Mouse (Mus musculus): ENCODE data around the gene Stat6. TPM values are rescaled to one million over a fixed set of nuclear protein-coding genes. Genes with fewer than 3 reads are reported as not detected.
A peak's percentile ranks its signal among the peaks of the same experiment; 100 is the strongest.

Gene Stat6
- 5.9 and 6.0 TPM in 2 replicates for polyA plus RNA-seq (2015; fragmentation: Nextera tagmentation; extraction: Ambion mirVana)

DNA sequence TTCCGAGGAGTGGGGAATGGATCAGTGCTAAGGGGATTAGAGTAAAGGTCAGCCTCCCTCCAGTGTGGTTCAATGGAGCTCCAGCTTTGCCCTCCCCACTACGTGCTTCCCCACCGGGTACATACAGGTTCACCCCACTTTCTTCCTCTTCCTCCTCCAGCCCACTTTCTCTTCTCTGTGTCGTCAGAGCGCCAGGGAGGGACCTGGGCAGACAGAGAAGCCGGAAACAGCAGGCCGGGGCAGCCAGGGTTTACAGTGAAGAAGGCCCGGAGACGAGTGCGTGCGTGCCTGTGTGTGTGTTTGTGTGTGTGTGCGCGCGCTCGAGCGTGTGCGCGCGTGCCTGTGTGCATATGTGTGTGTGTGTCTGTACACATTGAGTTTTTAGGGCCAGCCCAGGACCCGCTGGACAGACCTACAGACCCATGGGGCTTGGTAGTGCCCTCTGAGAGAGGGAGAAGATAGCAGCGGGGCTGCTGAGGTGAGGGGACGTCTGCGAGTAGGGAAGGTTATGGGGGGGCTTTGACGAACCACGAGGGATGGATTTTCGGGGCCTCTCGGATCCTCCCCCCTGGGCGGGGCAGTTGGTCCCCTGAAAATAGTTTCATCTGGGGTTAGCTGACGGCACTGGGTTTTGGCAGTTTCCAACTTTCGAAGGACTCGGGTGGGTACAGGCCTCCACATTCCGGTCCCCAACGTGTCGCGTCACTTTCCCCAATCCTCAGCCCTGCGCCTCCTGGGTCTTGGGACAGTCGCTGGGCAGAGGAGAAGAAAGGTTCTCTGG, at the start of gene Stat6:
Stat6 (plus strand) TSS at position 215 of the 781 bp plus-strand sequence.
- H3K36me3 ChIP-seq: no peaks in the 10 kb centered on the region
- no peaks in the 10 kb centered on the region for H3K9me3 ChIP-seq
- ATAC-seq (ENCODE audit: low read depth): peak; percentile 49
- H3K27me3 ChIP-seq: peaks cover 46% of the 10 kb centered on the region
- H3K27ac ChIP-seq (replicated peaks): peak within 1 kb of the TSS; percentile 62
- peaks cover 19% of the 10 kb centered on the region for H3K4me1 ChIP-seq (replicated peaks)
- 8% methylated on average over 37 of the region's 37 CpGs for WGBS
- H3K4me2 ChIP-seq: peak within 1 kb of the TSS; percentile 59
- peak within 1 kb of the TSS; percentile 37 for H3K4me3 ChIP-seq
- peak within 1 kb of the TSS; percentile 59 for H3K9ac ChIP-seq

DNA sequence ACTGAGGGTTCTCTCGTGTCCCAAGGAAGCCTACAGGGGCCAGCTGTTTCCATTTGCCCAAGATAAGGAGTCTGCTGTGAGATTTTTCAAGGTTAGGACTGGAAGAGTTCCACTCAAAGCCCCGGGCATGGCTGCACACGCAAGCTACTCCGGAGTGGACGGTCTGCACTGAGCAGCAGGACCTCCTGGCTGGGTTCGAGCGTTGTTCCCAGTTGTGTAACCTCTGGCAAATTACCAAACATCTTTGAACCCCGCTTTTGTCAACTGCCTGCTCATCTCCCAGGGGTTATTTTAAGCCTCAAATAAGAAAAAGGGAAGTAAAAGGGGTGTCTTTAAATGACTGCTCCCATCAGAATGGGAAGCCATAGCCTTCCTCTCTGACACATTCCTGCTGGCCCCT, 48.4 kb upstream of the Stat6 start:
- Histone ChIP-seq H3K9ac (no peak overlapping the region), H3K4me3 (no peak overlapping the region), H3K4me2 (no peak overlapping the region), H3K9me3 (no peaks in the 10 kb centered on the region), H3K4me1 (replicated peaks) (peaks cover 44% of the 10 kb centered on the region), H3K27ac (replicated peaks) (no peak overlapping the region), H3K27me3 (no peaks in the 10 kb centered on the region), H3K36me3 (peaks cover 85% of the 10 kb centered on the region)
- ATAC-seq (ENCODE audit: low read depth): no peak
- WGBS: 91% methylated on average over 8 of the region's 8 CpGs

DNA sequence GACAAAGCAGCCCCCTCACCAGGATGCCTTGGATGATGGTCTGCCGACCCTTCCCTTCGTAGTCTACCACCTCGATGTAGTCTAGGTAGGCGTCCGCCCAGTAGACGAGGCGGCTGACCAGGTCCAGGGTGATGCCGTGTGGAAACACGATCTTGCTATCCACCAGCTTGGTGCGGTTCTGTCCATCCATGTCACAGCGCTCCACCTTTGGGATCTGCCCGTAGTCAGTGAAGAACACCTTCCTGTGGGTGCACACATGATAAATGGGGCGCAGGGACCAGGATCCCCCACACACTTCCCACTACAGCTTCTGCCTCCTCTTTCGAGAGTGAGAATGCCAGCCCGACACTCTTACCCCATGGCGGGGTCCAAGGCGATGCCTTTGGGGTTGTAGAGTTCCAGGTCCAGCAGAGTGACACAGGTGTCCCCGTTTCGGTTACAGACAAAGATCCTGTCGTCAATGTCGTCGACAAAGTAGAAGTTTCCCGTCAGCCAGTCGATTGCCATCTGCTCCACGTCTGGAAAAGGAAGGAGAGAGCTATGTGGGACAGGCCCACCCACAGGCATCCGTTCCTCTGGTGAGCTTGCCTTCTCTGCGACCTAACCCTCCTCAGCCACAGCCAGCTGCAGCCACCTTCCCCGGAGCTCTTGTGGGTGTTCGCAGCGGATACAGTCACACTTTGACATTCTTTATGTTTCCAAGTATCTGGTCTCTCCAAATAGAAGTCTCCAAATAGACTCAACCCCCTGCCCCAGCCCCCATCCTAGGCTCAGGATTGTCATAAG, 47.7 kb upstream of the Stat6 start:
- Histone ChIP-seq H3K27ac (replicated peaks) (no peak overlapping the region), H3K9me3 (no peaks in the 10 kb centered on the region), H3K36me3 (peaks cover 85% of the 10 kb centered on the region), H3K4me2 (no peak overlapping the region), H3K4me1 (replicated peaks) (peaks cover 49% of the 10 kb centered on the region), H3K9ac (no peak overlapping the region), H3K27me3 (no peaks in the 10 kb centered on the region), H3K4me3 (no peak overlapping the region)
- ATAC-seq (ENCODE audit: low read depth): no peak
- 93% methylated on average over 30 of the region's 30 CpGs for WGBS

DNA sequence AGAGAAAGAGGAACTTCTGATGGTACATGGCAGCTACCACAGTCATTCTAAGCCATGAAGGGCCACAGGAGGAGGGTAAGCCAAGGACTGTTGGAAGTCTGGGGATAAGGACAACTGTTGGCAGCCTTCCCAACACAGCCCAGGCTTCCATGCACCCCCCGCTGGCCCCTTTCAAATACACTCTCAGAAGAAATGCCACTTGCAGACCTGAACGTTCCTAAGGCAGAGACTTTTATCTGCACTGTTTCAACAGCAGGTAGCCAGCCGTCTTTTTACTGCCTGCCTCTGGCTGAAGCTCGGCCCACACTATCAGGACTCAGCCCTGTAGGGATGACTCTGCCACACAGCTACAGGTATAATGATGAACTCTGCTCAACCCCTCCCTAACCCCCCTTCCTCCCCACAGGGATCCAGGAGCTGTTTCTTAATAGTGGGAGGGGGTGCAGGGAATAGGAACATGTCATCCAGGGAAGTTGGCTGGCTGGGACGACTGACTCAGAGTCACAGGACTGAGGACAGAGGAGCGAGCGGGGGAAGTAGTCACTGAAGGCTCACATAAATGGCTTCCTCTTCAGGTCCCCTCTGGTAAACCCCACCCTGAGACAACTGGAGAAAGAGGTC, 46.4 kb upstream of the Stat6 start:
- H3K4me3 ChIP-seq: no peak overlapping the region
- no peak overlapping the region for H3K9ac ChIP-seq
- 36% methylated on average over 7 of the region's 7 CpGs for WGBS
- peaks cover 54% of the 10 kb centered on the region for H3K4me1 ChIP-seq (replicated peaks)
- peaks cover 85% of the 10 kb centered on the region for H3K36me3 ChIP-seq
- no peaks in the 10 kb centered on the region for H3K27me3 ChIP-seq
- H3K27ac ChIP-seq (replicated peaks): peak overlapping the region; percentile 49; the same call in 1 of the 2 replicates
- H3K9me3 ChIP-seq: no peaks in the 10 kb centered on the region
- no peak for ATAC-seq (ENCODE audit: low read depth)
- no peak overlapping the region for H3K4me2 ChIP-seq

DNA sequence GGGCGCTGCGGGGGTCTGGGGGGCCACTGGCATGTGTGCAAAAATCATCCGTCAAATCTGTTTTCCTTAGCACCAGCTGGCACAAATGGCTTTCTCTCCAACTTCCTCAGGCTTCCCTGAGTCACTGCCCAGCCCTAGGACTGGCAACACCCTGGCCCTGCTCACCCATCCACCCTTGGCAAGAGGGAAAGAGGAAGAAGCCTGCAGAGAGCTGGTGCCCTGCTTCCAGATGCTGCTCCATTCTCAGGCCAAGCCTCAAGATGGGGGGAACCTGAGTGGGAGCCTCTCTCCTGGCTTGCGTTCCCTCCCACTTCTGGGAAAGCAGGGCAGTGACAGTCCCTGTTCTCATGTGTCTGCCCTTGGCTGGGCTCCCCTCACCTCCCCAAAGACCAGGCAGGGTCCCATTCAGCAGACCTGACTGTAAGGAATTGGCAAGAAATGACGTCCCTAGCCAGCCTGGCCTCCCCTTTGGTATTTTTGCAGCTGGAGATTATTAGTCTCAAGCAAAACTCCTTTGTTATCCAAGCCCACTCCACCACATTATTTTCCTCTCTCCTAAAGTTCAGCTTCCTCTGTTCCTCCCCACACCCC, 45.4 kb upstream of the Stat6 start:
- ATAC-seq (ENCODE audit: low read depth): no peak
- Histone ChIP-seq H3K9me3 (no peaks in the 10 kb centered on the region), H3K27me3 (no peaks in the 10 kb centered on the region), H3K27ac (replicated peaks) (peak overlapping the region; percentile 59), H3K4me2 (no peak overlapping the region), H3K9ac (0 out of 2 replicates have a peak overlapping the region, but pooled peaks have one; percentile 17), H3K4me1 (replicated peaks) (peaks cover 45% of the 10 kb centered on the region), H3K4me3 (no peak overlapping the region), H3K36me3 (peaks cover 85% of the 10 kb centered on the region)
- WGBS: 75% methylated on average over 5 of the region's 5 CpGs

DNA sequence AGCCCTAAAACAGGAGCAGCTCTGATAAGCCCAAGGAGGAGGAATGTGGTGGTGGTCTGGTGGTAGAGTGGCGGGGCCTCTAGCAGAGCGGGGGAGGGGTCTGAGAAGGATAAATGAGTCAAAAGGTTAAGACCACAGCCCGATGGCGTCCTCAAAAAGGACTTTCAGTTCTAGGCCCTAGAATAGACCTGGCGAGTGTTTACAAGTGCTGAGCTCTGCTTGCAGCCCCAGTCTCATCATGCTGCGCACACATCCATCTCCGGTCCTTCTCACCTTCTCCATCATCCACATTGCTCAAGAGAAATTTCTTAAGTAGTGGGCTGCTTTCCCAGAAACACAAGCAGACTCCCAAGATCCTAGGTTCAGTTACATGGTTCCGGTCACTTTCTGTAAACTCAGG, 44.2 kb upstream of the Stat6 start:
- peaks cover 85% of the 10 kb centered on the region for H3K36me3 ChIP-seq
- no peak overlapping the region for H3K27ac ChIP-seq (replicated peaks)
- no peaks in the 10 kb centered on the region for H3K9me3 ChIP-seq
- H3K4me3 ChIP-seq: no peak overlapping the region
- H3K27me3 ChIP-seq: no peaks in the 10 kb centered on the region
- H3K4me1 ChIP-seq (replicated peaks): peaks cover 45% of the 10 kb centered on the region
- no peak overlapping the region for H3K4me2 ChIP-seq
- no peak for ATAC-seq (ENCODE audit: low read depth)
- 65% methylated on average over 8 of the region's 8 CpGs for WGBS
- H3K9ac ChIP-seq: no peak overlapping the region

DNA sequence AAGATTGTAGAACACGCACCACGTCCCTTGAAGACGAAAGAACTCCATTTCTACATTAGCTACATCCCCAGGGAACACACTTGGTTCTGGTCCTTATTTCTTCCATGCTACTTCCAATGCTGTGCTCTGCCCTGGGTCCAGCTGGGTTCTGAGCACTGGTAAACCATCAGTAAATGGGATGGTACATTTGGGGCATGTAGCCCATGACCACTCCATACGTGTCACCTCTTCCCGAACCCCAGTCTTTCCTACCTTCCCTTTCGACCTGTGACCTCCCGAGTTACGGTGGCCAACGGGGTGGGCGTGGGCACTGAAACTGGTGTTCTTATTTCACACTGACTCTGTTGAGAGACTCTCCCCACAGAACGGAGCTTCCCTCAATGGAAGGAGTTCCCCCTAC, 43.5 kb upstream of the Stat6 start:
- Histone ChIP-seq H3K9ac (no peak overlapping the region), H3K9me3 (no peaks in the 10 kb centered on the region), H3K4me2 (no peak overlapping the region), H3K27me3 (no peaks in the 10 kb centered on the region), H3K4me1 (replicated peaks) (peaks cover 45% of the 10 kb centered on the region), H3K27ac (replicated peaks) (no peak overlapping the region), H3K4me3 (no peak overlapping the region), H3K36me3 (peaks cover 85% of the 10 kb centered on the region)
- WGBS: 80% methylated on average over 11 of the region's 11 CpGs
- no peak for ATAC-seq (ENCODE audit: low read depth)

DNA sequence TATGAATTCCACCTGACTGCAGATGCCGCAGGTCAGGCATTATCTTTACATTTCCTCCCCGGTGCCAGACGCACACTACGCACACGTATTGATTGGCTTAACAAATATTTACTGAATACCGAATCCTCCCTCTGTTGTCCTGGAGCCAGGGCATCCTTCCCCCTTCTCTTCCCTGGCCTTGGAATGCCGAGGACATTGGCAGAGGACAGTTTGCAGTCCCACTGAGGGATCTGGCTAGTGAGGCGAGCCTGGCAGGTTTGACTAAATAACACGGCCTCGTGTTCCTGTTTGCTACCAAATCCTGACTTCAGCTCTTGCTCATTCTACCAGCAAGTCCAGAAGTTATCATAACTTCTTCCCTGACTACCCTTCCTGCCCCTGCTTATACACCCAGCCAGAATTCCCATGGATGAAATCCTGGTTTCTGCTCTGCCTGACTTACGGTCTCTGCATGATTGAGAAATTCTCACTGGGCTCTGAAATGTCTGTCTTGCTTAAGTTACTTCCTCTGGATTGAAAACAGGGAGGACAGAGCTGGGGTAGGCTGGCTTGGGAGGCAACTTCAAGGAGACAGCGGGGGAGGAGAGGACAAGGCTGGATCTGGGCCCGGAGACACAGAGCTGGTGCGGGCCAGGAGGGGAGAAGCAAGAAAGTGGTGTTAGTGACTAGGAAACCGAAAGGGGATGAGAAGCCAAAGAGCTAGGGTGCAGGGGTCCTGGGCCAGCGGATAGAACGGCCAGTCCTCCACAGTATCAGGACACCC, 42.8 kb upstream of the Stat6 start:
- Histone ChIP-seq H3K4me2 (no peak overlapping the region), H3K27ac (replicated peaks) (peak overlapping the region; percentile 56), H3K27me3 (no peaks in the 10 kb centered on the region), H3K4me3 (no peak overlapping the region), H3K9me3 (no peaks in the 10 kb centered on the region), H3K36me3 (peaks cover 85% of the 10 kb centered on the region), H3K4me1 (replicated peaks) (peaks cover 45% of the 10 kb centered on the region), H3K9ac (no peak overlapping the region)
- no peak for ATAC-seq (ENCODE audit: low read depth)
- 79% methylated on average over 17 of the region's 17 CpGs for WGBS

DNA sequence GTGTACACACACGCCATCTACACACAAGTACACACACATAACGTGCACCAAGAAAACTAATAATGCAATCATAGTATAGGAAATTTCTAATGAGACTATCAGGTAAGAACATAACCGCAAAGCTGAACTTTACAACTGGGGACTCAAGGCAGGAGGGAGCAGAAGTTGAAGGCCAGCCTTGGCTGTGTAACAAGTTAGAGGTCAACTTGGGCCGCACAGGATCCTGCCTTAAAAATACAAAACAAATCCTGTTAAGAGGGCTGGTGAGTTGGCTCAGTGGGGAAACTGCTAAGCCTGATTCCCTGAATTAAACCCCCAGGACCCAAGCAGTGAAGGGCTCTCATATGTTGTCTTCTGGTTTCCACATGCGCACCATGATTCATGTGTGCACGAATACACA, 40.6 kb upstream of the Stat6 start:
- H3K4me3 ChIP-seq: no peak overlapping the region
- H3K4me2 ChIP-seq: no peak overlapping the region
- H3K9me3 ChIP-seq: no peaks in the 10 kb centered on the region
- H3K36me3 ChIP-seq: peaks cover 95% of the 10 kb centered on the region
- H3K4me1 ChIP-seq (replicated peaks): peaks cover 32% of the 10 kb centered on the region
- no peak for ATAC-seq (ENCODE audit: low read depth)
- 95% methylated on average over 6 of the region's 6 CpGs for WGBS
- no peak overlapping the region for H3K9ac ChIP-seq
- no peak overlapping the region for H3K27ac ChIP-seq (replicated peaks)
- no peaks in the 10 kb centered on the region for H3K27me3 ChIP-seq

DNA sequence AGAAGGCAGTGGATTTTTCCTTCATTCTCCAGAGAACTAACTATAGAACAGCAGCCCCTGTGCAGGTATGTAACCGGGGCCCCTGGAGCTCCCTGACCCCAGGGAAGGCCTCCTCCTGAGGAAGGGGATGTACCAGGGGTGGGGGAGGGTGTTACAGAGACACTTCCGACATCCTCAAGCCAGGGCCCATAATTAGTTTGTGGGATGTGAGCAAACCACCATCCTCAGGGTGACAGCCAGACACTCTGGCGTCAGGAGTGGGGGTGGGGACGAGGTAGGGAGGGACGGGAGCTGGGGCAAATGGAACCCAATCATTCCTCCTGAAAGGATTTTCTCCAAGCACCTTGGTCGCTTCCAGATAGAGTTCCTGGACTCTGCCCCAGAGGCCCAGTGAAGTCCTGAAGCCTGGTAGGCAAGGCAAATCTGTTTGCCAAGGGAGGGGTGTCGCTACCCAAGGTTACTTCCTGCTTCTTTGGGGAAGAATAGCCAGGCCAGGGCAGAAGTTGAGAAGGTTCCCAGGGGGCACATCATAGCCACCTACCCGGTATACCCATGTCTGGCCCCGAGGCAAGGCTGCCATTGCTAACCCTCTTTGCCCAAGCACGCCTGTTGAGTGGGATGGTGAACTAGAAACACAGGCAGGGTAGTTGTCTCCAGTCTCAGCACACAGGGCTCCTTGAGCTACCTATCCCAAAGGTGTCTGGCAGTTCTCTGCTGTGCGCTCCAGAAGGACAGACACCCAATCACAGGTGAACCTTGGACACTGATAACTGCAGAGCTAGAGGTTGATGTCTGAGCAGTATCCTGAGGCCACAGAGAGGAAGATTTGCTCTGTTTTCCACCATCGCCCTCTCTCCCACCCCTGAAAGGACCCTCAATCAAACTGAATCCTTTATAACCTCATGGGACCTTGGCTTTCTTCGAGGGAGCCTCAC, 39.1 kb upstream of the Stat6 start:
- H3K27ac ChIP-seq (replicated peaks): no peak overlapping the region
- H3K4me3 ChIP-seq: no peak overlapping the region
- no peaks in the 10 kb centered on the region for H3K9me3 ChIP-seq
- ATAC-seq (ENCODE audit: low read depth): no peak
- no peaks in the 10 kb centered on the region for H3K27me3 ChIP-seq
- H3K9ac ChIP-seq: no peak overlapping the region
- peaks cover 19% of the 10 kb centered on the region for H3K4me1 ChIP-seq (replicated peaks)
- H3K4me2 ChIP-seq: no peak overlapping the region
- WGBS: 77% methylated on average over 13 of the region's 13 CpGs
- H3K36me3 ChIP-seq: peaks cover 99% of the 10 kb centered on the region

All from neural tube, embryonic 13.5 days (tissue).